Mouse (Mus musculus): Measurements from ENCODE around the gene Olfr1443. TPM values are rescaled to one million over a fixed set of nuclear protein-coding genes. Genes with fewer than 3 reads are reported as not detected.
"Not testable (repeated sequence)": the region's sequence is repeated elsewhere in the genome, so short reads cannot be mapped to it uniquely, and the experiment has no call there.

Olfr1443 gene
- polyA plus RNA-seq (2012; ENCODE audit: insufficient read depth, insufficient read length, low replicate concordance, missing spikeins): not detected in 2 replicates

DNA sequence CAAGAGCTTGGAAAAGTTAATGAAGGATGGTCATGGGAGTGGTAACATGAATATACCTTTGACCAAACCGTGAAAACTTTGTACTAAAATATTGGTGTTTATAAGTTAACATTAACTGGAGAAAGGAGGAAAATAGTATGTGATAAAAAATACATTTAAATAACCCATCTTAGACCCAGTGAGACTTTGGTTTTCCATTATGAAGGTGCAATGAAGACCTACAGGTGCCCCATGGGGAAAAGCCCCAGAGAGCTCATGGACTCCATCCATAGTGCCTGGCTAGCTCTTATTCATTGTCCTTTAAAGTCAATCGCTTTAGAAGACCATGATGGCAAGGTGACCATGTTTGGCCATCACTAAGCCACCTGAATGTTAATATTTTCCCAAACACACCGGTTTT, at the start of gene Olfr1443:
Gene Olfr1443, plus strand, starts transcription at position 301 of the 400 bp plus-strand sequence.
- TF ChIP-seq POLR2A (IDR thresholded peaks at IDR 0.05; ENCODE audit: insufficient read depth, low read depth, low read length): no peak
- TF ChIP-seq CTCF (IDR thresholded peaks at IDR 0.05; ENCODE audit: insufficient read depth, low read depth, low read length): no peak
- no peaks in the 10 kb centered on the region for H3K4me1 ChIP-seq (ENCODE audit: control insufficient read depth, insufficient read depth, low read length)
- 76% methylated on average over 3 of the region's 3 CpGs for WGBS
- no peak within 1 kb of the TSS for H3K4me3 ChIP-seq (ENCODE audit: insufficient read depth, low read depth, low read length)
- H3K27ac ChIP-seq (ENCODE audit: insufficient read depth, low read depth, low read length): no peak within 1 kb of the TSS

- TF ChIP-seq POLR2A (IDR thresholded peaks at IDR 0.05; ENCODE audit: insufficient read depth, low read depth, low read length) (no peak), CTCF (IDR thresholded peaks at IDR 0.05; ENCODE audit: insufficient read depth, low read depth, low read length) (no peak)
- H3K4me3 ChIP-seq (ENCODE audit: insufficient read depth, low read depth, low read length): no peak within 1 kb of the TSS
- WGBS: 80% methylated on average over 4 of the region's 4 CpGs
Measured at GRCm38 (mm10) chr19:12633176-12633575, 44.7 kb upstream of the Olfr1443 start, which contains the start of gene Glyat. Gene Glyat, plus strand, starts transcription at chr19:12633308.

GRCm38 (mm10) chr19:12634259-12634658, 43.7 kb upstream of the Olfr1443 start:
- TF ChIP-seq POLR2A (IDR thresholded peaks at IDR 0.05; ENCODE audit: insufficient read depth, low read depth, low read length) (no peak), CTCF (IDR thresholded peaks at IDR 0.05; ENCODE audit: insufficient read depth, low read depth, low read length) (no peak)
- Histone ChIP-seq H3K4me1 (ENCODE audit: control insufficient read depth, insufficient read depth, low read length) (no peaks in the 10 kb centered on the region), H3K4me3 (ENCODE audit: insufficient read depth, low read depth, low read length) (no peak overlapping the region), H3K27ac (ENCODE audit: insufficient read depth, low read depth, low read length) (no peak overlapping the region)
- WGBS: 83% methylated on average over 3 of the region's 3 CpGs

More at GRCm38 (mm10) chr19:12633176-12633575, 44.7 kb upstream of the Olfr1443 start, which contains the start of gene Glyat:
- H3K27ac ChIP-seq (ENCODE audit: insufficient read depth, low read depth, low read length): no peak within 1 kb of the TSS
- H3K4me1 ChIP-seq (ENCODE audit: control insufficient read depth, insufficient read depth, low read length): no peaks in the 10 kb centered on the region

DNA sequence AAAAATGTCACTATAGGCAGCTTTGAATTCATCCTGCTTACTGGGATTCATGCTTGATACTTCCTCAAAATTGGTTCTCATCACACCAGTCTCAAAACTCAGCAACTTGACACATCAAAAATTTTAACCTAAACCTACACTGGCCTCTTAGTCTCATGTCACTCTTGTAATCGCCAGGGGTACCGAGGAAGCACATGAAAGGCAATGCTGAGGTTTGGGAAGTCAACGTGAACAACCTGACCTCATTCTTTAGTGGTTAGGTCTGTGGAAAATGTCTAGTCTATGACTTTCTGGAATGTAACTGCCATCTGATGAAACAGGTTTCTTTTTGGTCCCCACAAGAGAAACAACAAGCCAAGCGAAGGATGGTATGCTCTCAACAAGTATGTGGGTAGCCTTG, 42.9 kb upstream of the Olfr1443 start:
- no peak overlapping the region for H3K27ac ChIP-seq (ENCODE audit: insufficient read depth, low read depth, low read length)
- H3K4me1 ChIP-seq (ENCODE audit: control insufficient read depth, insufficient read depth, low read length): no peaks in the 10 kb centered on the region
- TF ChIP-seq POLR2A (IDR thresholded peaks at IDR 0.05; ENCODE audit: insufficient read depth, low read depth, low read length): no peak
- no peak for TF ChIP-seq CTCF (IDR thresholded peaks at IDR 0.05; ENCODE audit: insufficient read depth, low read depth, low read length)
- H3K4me3 ChIP-seq (ENCODE audit: insufficient read depth, low read depth, low read length): no peak overlapping the region
- WGBS: 86% methylated on average over 4 of the region's 4 CpGs

- WGBS: 74% methylated on average over 3 of the region's 3 CpGs
Measured at GRCm38 (mm10) chr19:12636863-12637262, 41.0 kb upstream of the Olfr1443 start.

GRCm38 (mm10) chr19:12638049-12638448, 39.9 kb upstream of the Olfr1443 start:
- Histone ChIP-seq H3K4me3 (ENCODE audit: insufficient read depth, low read depth, low read length) (no peak overlapping the region), H3K27ac (ENCODE audit: insufficient read depth, low read depth, low read length) (no peak overlapping the region), H3K4me1 (ENCODE audit: control insufficient read depth, insufficient read depth, low read length) (no peaks in the 10 kb centered on the region)
- TF ChIP-seq CTCF (IDR thresholded peaks at IDR 0.05; ENCODE audit: insufficient read depth, low read depth, low read length) (no peak), POLR2A (IDR thresholded peaks at IDR 0.05; ENCODE audit: insufficient read depth, low read depth, low read length) (no peak)
- 59% methylated on average over 1 of the region's 1 CpGs for WGBS

More at GRCm38 (mm10) chr19:12636863-12637262, 41.0 kb upstream of the Olfr1443 start:
- Histone ChIP-seq H3K27ac (ENCODE audit: insufficient read depth, low read depth, low read length) (no peak overlapping the region), H3K4me3 (ENCODE audit: insufficient read depth, low read depth, low read length) (no peak overlapping the region), H3K4me1 (ENCODE audit: control insufficient read depth, insufficient read depth, low read length) (no peaks in the 10 kb centered on the region)
- TF ChIP-seq POLR2A (IDR thresholded peaks at IDR 0.05; ENCODE audit: insufficient read depth, low read depth, low read length) (no peak), CTCF (IDR thresholded peaks at IDR 0.05; ENCODE audit: insufficient read depth, low read depth, low read length) (no peak)

DNA sequence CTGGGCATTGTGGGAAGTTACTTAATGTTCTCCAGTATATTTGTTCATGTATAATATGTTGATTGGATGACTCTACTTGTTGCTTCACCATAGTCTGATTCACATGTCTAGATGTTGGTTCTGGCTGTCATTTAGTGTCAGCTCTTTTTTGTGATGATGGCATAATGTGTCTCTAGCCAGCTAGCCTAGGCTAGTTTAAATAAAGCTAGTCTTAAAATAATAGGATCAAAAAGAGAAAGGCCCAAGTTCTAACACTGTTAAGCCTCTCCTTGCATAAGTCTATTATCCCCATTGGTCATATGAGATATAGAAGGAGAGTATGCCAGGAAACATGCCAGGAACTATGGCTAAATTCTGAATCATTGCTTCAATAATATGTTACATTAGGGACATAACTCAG, 28.4 kb upstream of the Olfr1443 start:
- Histone ChIP-seq H3K4me1 (ENCODE audit: control insufficient read depth, insufficient read depth, low read length) (no peaks in the 10 kb centered on the region), H3K27ac (ENCODE audit: insufficient read depth, low read depth, low read length) (no peak overlapping the region), H3K4me3 (ENCODE audit: insufficient read depth, low read depth, low read length) (no peak overlapping the region)
- TF ChIP-seq POLR2A (IDR thresholded peaks at IDR 0.05; ENCODE audit: insufficient read depth, low read depth, low read length) (no peak), CTCF (IDR thresholded peaks at IDR 0.05; ENCODE audit: insufficient read depth, low read depth, low read length) (no peak)

DNA sequence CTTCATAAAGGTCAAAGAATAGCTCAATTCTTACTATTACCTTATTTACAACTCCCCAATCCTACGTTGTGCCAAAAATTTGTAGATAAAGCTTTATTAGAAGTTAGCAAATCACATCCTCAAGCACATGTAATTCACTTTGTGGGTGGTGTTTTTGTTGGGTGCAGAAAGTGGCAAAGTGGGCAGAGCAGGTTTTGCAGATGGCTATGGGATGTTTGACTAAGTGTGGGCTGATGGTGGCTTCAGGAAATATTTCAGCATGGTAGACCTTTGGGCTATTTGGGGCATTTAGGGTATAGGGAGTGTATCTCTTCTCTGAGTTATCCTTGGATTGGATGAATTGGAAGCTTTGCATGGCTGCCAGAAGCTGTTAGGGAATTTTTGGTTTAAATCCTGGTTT, 11.8 kb upstream of the Olfr1443 start:
- Histone ChIP-seq H3K27ac (ENCODE audit: insufficient read depth, low read depth, low read length) (no peak overlapping the region), H3K4me3 (ENCODE audit: insufficient read depth, low read depth, low read length) (no peak overlapping the region), H3K4me1 (ENCODE audit: control insufficient read depth, insufficient read depth, low read length) (no peaks in the 10 kb centered on the region)
- 85% methylated on average over 1 of the region's 1 CpGs for WGBS
- no peak for TF ChIP-seq POLR2A (IDR thresholded peaks at IDR 0.05; ENCODE audit: insufficient read depth, low read depth, low read length)
- TF ChIP-seq CTCF (IDR thresholded peaks at IDR 0.05; ENCODE audit: insufficient read depth, low read depth, low read length): no peak

GRCm38 (mm10) chr19:12668601-12669000, 9.3 kb upstream of the Olfr1443 start:
- H3K4me1 ChIP-seq (ENCODE audit: control insufficient read depth, insufficient read depth, low read length); H3K4me3 ChIP-seq (ENCODE audit: insufficient read depth, low read depth, low read length); H3K27ac ChIP-seq (ENCODE audit: insufficient read depth, low read depth, low read length): not testable (repeated sequence)
- 98% methylated on average over 3 of the region's 3 CpGs for WGBS

DNA sequence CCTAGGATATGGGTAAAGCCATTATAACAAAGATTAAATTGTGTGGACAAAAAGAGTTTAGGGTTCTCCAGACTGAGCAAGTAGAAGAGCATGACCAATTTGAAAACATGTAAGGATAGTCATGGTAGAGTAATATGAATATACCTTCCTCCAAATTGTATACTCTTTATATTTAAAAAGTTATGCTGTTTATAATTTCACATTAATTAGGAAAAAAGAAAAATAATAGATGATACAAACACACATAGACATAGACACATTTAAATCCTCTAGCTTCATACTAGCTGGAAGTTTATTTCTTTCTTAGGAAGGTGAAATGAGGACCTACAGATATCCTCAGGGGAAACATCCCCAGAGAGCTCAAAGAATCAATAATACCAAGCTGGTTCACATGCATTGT, 7.8 kb upstream of the Olfr1443 start, which contains the start of gene Olfr1442:
Gene Olfr1442, plus strand, starts transcription at position 301 of the 400 bp plus-strand sequence.
- Histone ChIP-seq H3K27ac (ENCODE audit: insufficient read depth, low read depth, low read length) (no peak within 1 kb of the TSS), H3K4me1 (ENCODE audit: control insufficient read depth, insufficient read depth, low read length) (no peaks in the 10 kb centered on the region), H3K4me3 (ENCODE audit: insufficient read depth, low read depth, low read length) (no peak within 1 kb of the TSS)
- no peak for TF ChIP-seq CTCF (IDR thresholded peaks at IDR 0.05; ENCODE audit: insufficient read depth, low read depth, low read length)
- no peak for TF ChIP-seq POLR2A (IDR thresholded peaks at IDR 0.05; ENCODE audit: insufficient read depth, low read depth, low read length)

Measured in olfactory bulb, adult 2 months (tissue).